8 mouse cellular contexts compared by ENCODE assay signal in genomic region chr10:4188614-4189402, GRCm38 (mm10).
DNase-seq lines count a peak whose midpoint lies in the region; ATAC-seq and TF ChIP-seq lines count a peak whose summit lies in the region.

No protein-coding gene starts in this region.

- no peaks in the 10 kb centered on the region for H3K27me3 ChIP-seq in hindbrain, embryonic 11.5 days (ENCODE audit: control insufficient read depth, insufficient read depth, low read length)
- H3K27me3 ChIP-seq in hindbrain, embryonic 10.5 days (ENCODE audit: insufficient read depth, poor library complexity, severe bottlenecking), result no peaks in the 10 kb centered on the region
- H3K27me3 ChIP-seq in heart, embryonic 16.5 days (ENCODE audit: control insufficient read depth, insufficient read depth, low read length), result no peaks in the 10 kb centered on the region
- H3K27me3 ChIP-seq in limb, embryonic 14.5 days (ENCODE audit: control insufficient read depth, insufficient read depth, low read length), result no peaks in the 10 kb centered on the region

- no peak for TF ChIP-seq POLR2A in limb, embryonic 14.5 days (IDR thresholded peaks at IDR 0.05; ENCODE audit: borderline replicate concordance, extremely low read depth, insufficient read depth, insufficient read length)

- WGBS in hindbrain, embryonic 11.5 days, result 77% methylated on average over 18 of the region's 18 CpGs
- 83% methylated on average over 18 of the region's 18 CpGs for WGBS in hindbrain, embryonic 10.5 days
- 58% methylated on average over 18 of the region's 18 CpGs for WGBS in heart, embryonic 16.5 days
- WGBS in limb, embryonic 14.5 days, result 83% methylated on average over 18 of the region's 18 CpGs

- H3K4me3 ChIP-seq in hindbrain, embryonic 11.5 days (ENCODE audit: low read depth, low read length), result no peak overlapping the region
- H3K4me3 ChIP-seq in hindbrain, embryonic 10.5 days, result no peak overlapping the region
- H3K4me3 ChIP-seq in heart, embryonic 16.5 days (ENCODE audit: low read length), result no peak overlapping the region
- H3K4me3 ChIP-seq in limb, embryonic 14.5 days (replicated peaks; ENCODE audit: low read length), result no peak overlapping the region

- no peaks in the 10 kb centered on the region for H3K4me1 ChIP-seq in hindbrain, embryonic 11.5 days (replicated peaks; ENCODE audit: control insufficient read depth, insufficient read depth, low read length)
- H3K4me1 ChIP-seq in hindbrain, embryonic 10.5 days (replicated peaks), result 0 out of 2 replicates have a peak, but pooled peaks cover 9% of the 10 kb centered on the region
- peaks cover 14% of the 10 kb centered on the region for H3K4me1 ChIP-seq in heart, embryonic 16.5 days (ENCODE audit: control insufficient read depth, insufficient read depth, low read length)
- H3K4me1 ChIP-seq in limb, embryonic 14.5 days (ENCODE audit: control insufficient read depth, insufficient read depth, low read length), result peaks cover 4% of the 10 kb centered on the region; the same call in 1 of the 2 replicates

- DNase-seq in hindbrain, embryonic 11.5 days (ENCODE audit: low spot score), result peak; percentile 30
- DNase-seq in hindbrain, embryonic 10.5 days (ENCODE audit: low spot score), result no peak
- peak; percentile 86 to 88 for DNase-seq in adrenal gland, postnatal 36 days
- peak; percentile 72 for DNase-seq in limb, embryonic 14.5 days (ENCODE audit: low spot score)
- peak; percentile 85 for DNase-seq in ovary, postnatal 36 days (ENCODE audit: low spot score)
- DNase-seq in embryo, embryonic 9.5 days (ENCODE audit: extremely low spot score), result no peak
- DNase-seq in adipocyte (ENCODE audit: low spot score), result no peak

- H3K27ac ChIP-seq in hindbrain, embryonic 11.5 days (ENCODE audit: low read depth, low read length), result no peak overlapping the region
- no peak overlapping the region for H3K27ac ChIP-seq in hindbrain, embryonic 10.5 days
- H3K27ac ChIP-seq in heart, embryonic 16.5 days (ENCODE audit: low read length), result no peak overlapping the region
- H3K27ac ChIP-seq in limb, embryonic 14.5 days (replicated peaks; ENCODE audit: low read depth, low read length), result no peak overlapping the region

- no peaks in the 10 kb centered on the region for H3K9me3 ChIP-seq in hindbrain, embryonic 11.5 days (ENCODE audit: control insufficient read depth, low read length)
- no peaks in the 10 kb centered on the region for H3K9me3 ChIP-seq in hindbrain, embryonic 10.5 days
- H3K9me3 ChIP-seq in heart, embryonic 16.5 days (replicated peaks; ENCODE audit: control insufficient read depth, low read length), result no peaks in the 10 kb centered on the region
- H3K9me3 ChIP-seq in limb, embryonic 14.5 days (ENCODE audit: control insufficient read depth, low read length), result no peaks in the 10 kb centered on the region

- ATAC-seq in hindbrain, embryonic 11.5 days (ENCODE audit: low FRiP score), result peak; percentile 87
- ATAC-seq in heart, embryonic 16.5 days (replicated peaks; ENCODE audit: extremely low read depth, insufficient read depth, low FRiP score), result peak; percentile 82; the same call in 1 of the 2 replicates
- peak; percentile 50; the same call in 1 of the 2 replicates for ATAC-seq in limb, embryonic 14.5 days (ENCODE audit: low FRiP score, low read depth)

- H3K9ac ChIP-seq in hindbrain, embryonic 11.5 days (ENCODE audit: low read depth, low read length), result no peak overlapping the region
- H3K9ac ChIP-seq in heart, embryonic 16.5 days (ENCODE audit: low read length), result no peak overlapping the region
- H3K9ac ChIP-seq in limb, embryonic 14.5 days (ENCODE audit: low read depth, low read length, severe bottlenecking), result no peak overlapping the region

- H3K36me3 ChIP-seq in hindbrain, embryonic 11.5 days (ENCODE audit: control insufficient read depth, insufficient read depth, low read length), result no peaks in the 10 kb centered on the region
- H3K36me3 ChIP-seq in hindbrain, embryonic 10.5 days, result no peaks in the 10 kb centered on the region
- no peaks in the 10 kb centered on the region for H3K36me3 ChIP-seq in heart, embryonic 16.5 days (ENCODE audit: control insufficient read depth, insufficient read depth)
- H3K36me3 ChIP-seq in limb, embryonic 14.5 days (ENCODE audit: control insufficient read depth, insufficient read depth, low read length), result no peaks in the 10 kb centered on the region

- H3K4me2 ChIP-seq in hindbrain, embryonic 11.5 days (replicated peaks; ENCODE audit: low read depth, low read length), result no peak overlapping the region
- H3K4me2 ChIP-seq in heart, embryonic 16.5 days (ENCODE audit: low read depth, low read length), result no peak overlapping the region
- no peak overlapping the region for H3K4me2 ChIP-seq in limb, embryonic 14.5 days (replicated peaks; ENCODE audit: low read depth, low read length, severe bottlenecking)

Comparison
In these comparisons a context has a peak if more than half of its experiments do, and no peak if none do; other contexts are left out.
1. DNase-seq: peak in hindbrain, embryonic 11.5 days (single experiment), adrenal gland, postnatal 36 days (2 of 2), limb, embryonic 14.5 days (single experiment) and ovary, postnatal 36 days (single experiment); none in hindbrain, embryonic 10.5 days (single experiment), embryo, embryonic 9.5 days (single experiment) and adipocyte (single experiment).
2. Peak in every context shown above with its lines, with median percentiles within 50 percentile points of each other: ATAC-seq.